Mouse (Mus musculus) liver, adult 2 months (tissue): ENCODE results near the gene Clnk.

Experiments used
- CTCF ChIP-seq: fragments of 200-500 bp; IDR thresholded peaks from 2 replicates; pipeline ENCODE4 v1.5.1; 2011; ENCODE audit warnings: low read depth, low read length, control low read depth
- POLR2A ChIP-seq: fragments of 200-500 bp; IDR thresholded peaks from 2 replicates; pipeline ENCODE4 v1.6.1; 2011; ENCODE audit warnings: low read length, control low read depth; ENCODE audit not compliant: insufficient read depth; ENCODE audit errors: extremely low read depth

DNA sequence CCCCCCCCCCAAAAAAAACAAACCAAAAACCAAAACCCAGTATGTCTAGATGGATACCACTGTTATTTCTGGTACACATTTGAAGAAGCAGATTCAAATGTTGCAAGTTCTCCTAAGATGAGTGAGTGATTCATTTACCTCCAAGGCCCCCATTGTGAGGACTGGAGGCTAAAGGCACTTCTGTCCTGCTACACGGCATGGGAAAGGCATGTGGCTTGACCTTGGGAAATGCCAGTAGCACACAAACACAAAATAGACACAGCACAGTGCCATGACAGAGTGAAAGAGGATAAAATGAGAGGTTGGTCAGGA lies 4.8 kb upstream of the Clnk start:
- TF ChIP-seq CTCF (no peak), POLR2A (no peak)
